Mouse (Mus musculus) cortical plate, adult 2 months (tissue): ENCODE results near the gene Ece1.

Experiments used
- CTCF ChIP-seq: fragments of 200-500 bp; IDR thresholded peaks from 2 replicates; pipeline ENCODE4 v1.5.1; 2011; ENCODE audit warnings: mild to moderate bottlenecking, control low read depth, low read length; ENCODE audit not compliant: insufficient read depth; ENCODE audit errors: extremely low read depth
- POLR2A ChIP-seq: fragments of 200-500 bp; IDR thresholded peaks from 2 replicates; pipeline ENCODE4 v1.6.1; 2011; ENCODE audit warnings: mild to moderate bottlenecking, low read length, control low read depth; ENCODE audit not compliant: insufficient read depth; ENCODE audit errors: extremely low read depth

GRCm38 (mm10) chr4:137816216-137816615, 45.8 kb upstream of the Ece1 start:
- TF ChIP-seq CTCF: no peak
- TF ChIP-seq POLR2A: no peak
